Mouse (Mus musculus) brain, embryonic 14.5 days (tissue): ENCODE measurements around the gene Gm43517.

Experiments used
- CTCF ChIP-seq: fragments of 200-500 bp; IDR thresholded peaks from 2 replicates; pipeline ENCODE4 v1.5.1; 2012; ENCODE audit warnings: inconsistent platforms, mild to moderate bottlenecking, moderate library complexity, borderline replicate concordance; ENCODE audit not compliant: insufficient read depth, insufficient read length; ENCODE audit errors: extremely low read depth
- POLR2A ChIP-seq: fragments of 200-500 bp; IDR thresholded peaks from 2 replicates; pipeline ENCODE4 v1.6.1; 2012; ENCODE audit warnings: mild to moderate bottlenecking, inconsistent platforms, borderline replicate concordance; ENCODE audit not compliant: poor library complexity, insufficient read depth, insufficient read length, severe bottlenecking; ENCODE audit errors: extremely low read depth

GRCm38 (mm10) chr12:49392876-49393275, 7.9 kb downstream of the Gm43517 start:
- TF ChIP-seq CTCF: no peak
- TF ChIP-seq POLR2A: no peak
